Mouse (Mus musculus) neural tube, embryonic 11.5 days (tissue): ENCODE data around the gene Ddi1. TPM values are rescaled to one million over a fixed set of nuclear protein-coding genes. Genes with fewer than 3 reads are reported as not detected.
"Not testable (repeated sequence)": the region's sequence is repeated elsewhere in the genome, so short reads cannot be mapped to it uniquely, and the experiment has no call there.

Experiments used
- ATAC-seq: fragments of 200-750 bp; cut with Nextera tagmentation; 2 replicates; pipeline ENCODE4 v1.8.0; 2017; ENCODE audit warnings: moderate number of reproducible peaks, mild to moderate bottlenecking, moderate TSS enrichment, moderate library complexity; ENCODE audit not compliant: insufficient read depth, low FRiP score, low TSS enrichment
- DNase-seq: peaks from one replicate; pipeline ENCODE4 v3.0.0-alpha.2; 2015; ENCODE audit warnings: low spot score
- H3K27ac ChIP-seq: fragments of 300-500 bp; sonication (generic); 2 replicates; pipeline ENCODE4 v1.5.1; 2014; ENCODE audit warnings: low read depth, mild to moderate bottlenecking, low read length
- H3K27me3 ChIP-seq: fragments of 300-500 bp; sonication (generic); 2 replicates; pipeline ENCODE4 v1.6.1; 2014; ENCODE audit warnings: mild to moderate bottlenecking, low read length, mixed read lengths; ENCODE audit not compliant: control insufficient read depth, insufficient read depth
- H3K36me3 ChIP-seq: fragments of 300-500 bp; sonication (generic); 2 replicates; pipeline ENCODE4 v1.6.1; 2014; ENCODE audit warnings: mild to moderate bottlenecking, low read length, moderate library complexity, mixed read lengths; ENCODE audit not compliant: control insufficient read depth, insufficient read depth
- H3K4me1 ChIP-seq: fragments of 300-500 bp; sonication (generic); 2 replicates; pipeline ENCODE4 v1.6.1; 2014; ENCODE audit warnings: low read length, mixed read lengths; ENCODE audit not compliant: control insufficient read depth, insufficient read depth
- H3K4me2 ChIP-seq: fragments of 300-500 bp; sonication (generic); 2 replicates; pipeline ENCODE4 v1.6.1; 2014; ENCODE audit warnings: low read depth, mild to moderate bottlenecking, moderate library complexity
- H3K4me3 ChIP-seq: fragments of 300-500 bp; sonication (generic); 2 replicates; pipeline ENCODE4 v1.5.1; 2014; ENCODE audit warnings: low read depth, low read length
- H3K9ac ChIP-seq: fragments of 300-500 bp; sonication (generic); 2 replicates; pipeline ENCODE4 v1.6.1; 2014; ENCODE audit warnings: mild to moderate bottlenecking, low read length
- H3K9me3 ChIP-seq: fragments of 300-500 bp; sonication (generic); 2 replicates; pipeline ENCODE4 v1.6.1; 2016; ENCODE audit warnings: low read length; ENCODE audit not compliant: control insufficient read depth
- WGBS: fragments of 180-500 bp; shearing (Covaris S2); extraction: QIAGEN DNeasy Blood & Tissue Kit; methylation state at CpG from one replicate; pipeline ENCODE4 v1.1.7; 2014; 5-methylcytosine and 5-hydroxymethylcytosine counted together
- polyA plus RNA-seq: library from polyadenylated mRNA; unstranded; fragments of >200 nt; fragmentation: Nextera tagmentation; extraction: Ambion mirVana; gene quantifications from 2 replicates; pipeline ENCODE4 v1.2.1, GENCODE M21; 2014

Gene Ddi1
- polyA plus RNA-seq, 1 experiment from 2014 or later: 0.04 TPM

GRCm38 (mm10) chr9:6276395-6276794 lies 6.7 kb upstream of the Ddi1 start:
- Histone ChIP-seq H3K4me2 (no peak overlapping the region), H3K27me3 (no peaks in the 10 kb centered on the region), H3K4me3 (no peak overlapping the region), H3K36me3 (no peaks in the 10 kb centered on the region), H3K9me3 (no peaks in the 10 kb centered on the region), H3K27ac (no peak overlapping the region), H3K4me1 (no peaks in the 10 kb centered on the region), H3K9ac (no peak overlapping the region)
- DNase-seq (no peak), ATAC-seq (no peak)
- 83% methylated on average over 1 of the region's 1 CpGs for WGBS

GRCm38 (mm10) chr9:6264820-6265219 lies 4.8 kb downstream of the Ddi1 start:
- 89% methylated on average over 2 of the region's 2 CpGs for WGBS
- no peak for ATAC-seq

GRCm38 (mm10) chr9:6257072-6257471 lies 12.6 kb downstream of the Ddi1 start:
- H3K4me2 ChIP-seq: no peak overlapping the region
- DNase-seq: no peak
- no peak overlapping the region for H3K27ac ChIP-seq

More at GRCm38 (mm10) chr9:6264820-6265219, 4.8 kb downstream of the Ddi1 start:
- H3K4me1 ChIP-seq: no peaks in the 10 kb centered on the region
- no peaks in the 10 kb centered on the region for H3K9me3 ChIP-seq
- no peaks in the 10 kb centered on the region for H3K27me3 ChIP-seq
- H3K27ac ChIP-seq: no peak overlapping the region
- DNase-seq: no peak
- no peak overlapping the region for H3K9ac ChIP-seq
- H3K4me3 ChIP-seq: no peak overlapping the region
- H3K36me3 ChIP-seq: no peaks in the 10 kb centered on the region
- H3K4me2 ChIP-seq: no peak overlapping the region

GRCm38 (mm10) chr9:6251990-6252389 lies 17.7 kb downstream of the Ddi1 start:
- no peaks in the 10 kb centered on the region for H3K4me1 ChIP-seq
- 76% methylated on average over 2 of the region's 2 CpGs for WGBS
- no peak overlapping the region for H3K9ac ChIP-seq
- no peak overlapping the region for H3K4me3 ChIP-seq
- H3K27ac ChIP-seq: no peak overlapping the region
- no peak for DNase-seq
- no peak for ATAC-seq
- no peaks in the 10 kb centered on the region for H3K27me3 ChIP-seq
- H3K9me3 ChIP-seq: no peaks in the 10 kb centered on the region
- no peaks in the 10 kb centered on the region for H3K36me3 ChIP-seq
- no peak overlapping the region for H3K4me2 ChIP-seq

More at GRCm38 (mm10) chr9:6257072-6257471, 12.6 kb downstream of the Ddi1 start:
- Histone ChIP-seq H3K4me1 (no peaks in the 10 kb centered on the region), H3K4me3 (no peak overlapping the region), H3K9ac (no peak overlapping the region), H3K9me3 (no peaks in the 10 kb centered on the region), H3K36me3 (no peaks in the 10 kb centered on the region), H3K27me3 (no peaks in the 10 kb centered on the region)
- ATAC-seq: no peak

DNA sequence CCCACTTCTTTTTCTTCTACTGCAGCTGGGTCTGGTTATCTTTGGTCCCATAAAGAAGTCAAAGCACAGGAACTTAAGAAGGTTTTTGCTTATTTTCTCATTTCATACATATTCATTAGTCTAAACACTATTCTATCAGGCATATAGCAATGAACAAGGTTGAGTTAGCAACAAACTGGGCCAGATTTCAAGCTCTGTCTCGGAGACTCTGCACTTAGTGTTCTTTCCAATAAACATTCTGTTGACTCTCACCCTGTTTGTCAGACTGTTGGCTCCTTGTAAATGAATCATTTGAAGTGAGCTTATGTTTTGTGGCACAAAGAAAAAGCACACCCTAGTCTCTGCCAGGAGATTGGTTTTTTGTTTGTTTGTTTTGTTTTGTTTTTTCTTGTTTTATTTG lies 19.3 kb downstream of the Ddi1 start:
- Histone ChIP-seq H3K4me2 (no peak overlapping the region), H3K36me3 (no peaks in the 10 kb centered on the region), H3K9me3 (no peaks in the 10 kb centered on the region), H3K27ac (no peak overlapping the region), H3K4me3 (no peak overlapping the region), H3K27me3 (no peaks in the 10 kb centered on the region), H3K4me1 (no peaks in the 10 kb centered on the region), H3K9ac (no peak overlapping the region)
- ATAC-seq (no peak), DNase-seq (no peak)
- 81% methylated on average over 1 of the region's 1 CpGs for WGBS

GRCm38 (mm10) chr9:6235982-6236381 lies 33.7 kb downstream of the Ddi1 start:
- H3K27me3 ChIP-seq, H3K9ac ChIP-seq, H3K9me3 ChIP-seq, H3K4me2 ChIP-seq, H3K36me3 ChIP-seq, H3K4me3 ChIP-seq, ATAC-seq, H3K4me1 ChIP-seq, DNase-seq, H3K27ac ChIP-seq: not testable (repeated sequence)
- 89% methylated on average over 1 of the region's 1 CpGs for WGBS

DNA sequence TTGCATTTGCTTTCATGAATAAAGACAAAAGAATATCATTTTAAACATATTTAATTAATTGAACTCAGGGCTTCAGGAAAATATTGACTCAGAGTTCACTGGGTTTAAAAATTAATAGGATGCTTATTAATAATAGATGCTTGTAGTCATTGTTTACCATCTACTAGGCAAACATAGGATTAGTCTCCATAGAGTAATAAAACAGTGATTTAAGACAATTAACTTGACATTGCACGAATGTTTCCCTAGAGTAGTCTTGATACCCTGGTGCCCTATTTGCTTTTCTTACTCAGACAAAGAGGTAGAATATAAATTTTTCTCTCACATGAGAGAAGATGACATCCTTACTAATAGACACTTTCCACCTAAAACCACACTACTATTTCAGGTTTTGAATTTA lies 52.1 kb downstream of the Ddi1 start:
- Histone ChIP-seq H3K9ac (no peak overlapping the region), H3K27me3 (no peaks in the 10 kb centered on the region), H3K9me3 (no peaks in the 10 kb centered on the region), H3K27ac (no peak overlapping the region), H3K4me3 (no peak overlapping the region), H3K36me3 (no peaks in the 10 kb centered on the region), H3K4me2 (no peak overlapping the region), H3K4me1 (no peaks in the 10 kb centered on the region)
- 51% methylated on average over 1 of the region's 1 CpGs for WGBS
- DNase-seq (no peak), ATAC-seq (peak; percentile 53; the same call in 1 of the 2 replicates)

- no peak overlapping the region for H3K4me3 ChIP-seq
- no peak for ATAC-seq
- no peaks in the 10 kb centered on the region for H3K9me3 ChIP-seq
- H3K9ac ChIP-seq: no peak overlapping the region
- H3K27ac ChIP-seq: no peak overlapping the region
- WGBS: 77% methylated on average over 5 of the region's 5 CpGs
- no peaks in the 10 kb centered on the region for H3K27me3 ChIP-seq
- no peak for DNase-seq
- H3K36me3 ChIP-seq: no peaks in the 10 kb centered on the region
- no peaks in the 10 kb centered on the region for H3K4me1 ChIP-seq
- no peak overlapping the region for H3K4me2 ChIP-seq
Observed at GRCm38 (mm10) chr9:6212862-6213261, 56.8 kb downstream of the Ddi1 start.
